Mouse (Mus musculus) left cerebral cortex, postnatal 14 days (tissue): ENCODE data around the gene Gm2022. TPM values are rescaled to one million over a fixed set of nuclear protein-coding genes. Genes with fewer than 3 reads are reported as not detected.
"Not testable (repeated sequence)": the region's sequence is repeated elsewhere in the genome, so short reads cannot be mapped to it uniquely, and the experiment has no call there.

Experiments
- DNase-seq, 2 experiments: peaks; one replicate each; pipeline ENCODE4 v3.0.0; 2021 to 2022; ENCODE audit warnings: low spot score in 2 of 2, mixed read lengths in 1 of 2
- intact Hi-C: fragments of 180-260 bp; cut with DNase I; formaldehyde crosslinking; loops from one replicate; pipeline ENCODE4 v1.15.1; 2025
- long read RNA-seq, 2 experiments: library from polyadenylated mRNA; stranded (forward); transcript quantifications; one replicate each; pipeline ENCODE4 v2.0.0; 2021
- total RNA-seq, 2 experiments: library from RNA; stranded (reverse); gene quantifications; 2 replicates each; pipeline ENCODE4 v1.2.3; 2021

The Gm2022 gene
- total RNA-seq: not detected
- long read RNA-seq, experiment 1: 0 reads
- long read RNA-seq, experiment 2: 0 reads

DNA sequence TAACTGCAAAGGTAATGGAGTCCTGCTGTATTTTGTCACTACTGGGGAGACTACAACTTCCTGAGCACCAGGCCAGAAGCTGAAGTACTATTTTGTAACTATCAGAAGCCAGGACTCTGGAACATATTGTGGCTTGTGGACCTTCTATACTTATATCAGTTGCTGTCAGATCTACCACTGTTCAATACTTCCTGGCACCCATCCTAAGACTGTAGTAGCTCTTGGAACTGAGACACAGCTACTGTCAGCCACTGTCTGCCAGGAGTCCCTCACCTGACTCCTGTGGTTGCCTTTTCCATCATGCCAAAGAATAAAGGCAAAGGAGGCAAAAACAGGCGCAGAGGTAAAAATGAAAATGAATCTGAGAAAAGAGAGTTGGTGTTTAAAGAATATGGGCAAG, at the start of gene Gm2022:
Gm2022 (plus strand) TSS at position 301 of the 400 bp plus-strand sequence.
- DNase-seq, intact Hi-C loops: not testable (repeated sequence)

DNA sequence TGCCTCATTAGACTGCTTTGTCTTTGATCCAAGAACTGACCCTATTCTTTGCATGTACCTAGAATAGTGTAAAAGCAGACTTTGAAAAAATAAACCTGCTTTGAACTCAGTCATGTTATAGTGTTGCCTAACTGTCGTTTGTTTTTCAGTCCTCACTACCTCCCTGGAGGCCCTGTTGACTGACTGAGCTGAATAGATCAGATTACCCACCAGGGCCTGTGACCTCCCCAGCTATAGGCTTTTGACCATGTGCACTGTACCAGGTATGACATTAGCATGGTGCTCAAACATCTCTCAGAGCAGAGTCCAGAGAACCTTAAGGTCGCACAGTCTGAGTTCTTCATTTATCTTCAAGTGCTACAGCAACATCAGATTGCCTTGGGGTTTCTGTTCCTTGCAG, 44.5 kb upstream of the Gm2022 start:
- DNase-seq, intact Hi-C loops: not testable (repeated sequence)

DNA sequence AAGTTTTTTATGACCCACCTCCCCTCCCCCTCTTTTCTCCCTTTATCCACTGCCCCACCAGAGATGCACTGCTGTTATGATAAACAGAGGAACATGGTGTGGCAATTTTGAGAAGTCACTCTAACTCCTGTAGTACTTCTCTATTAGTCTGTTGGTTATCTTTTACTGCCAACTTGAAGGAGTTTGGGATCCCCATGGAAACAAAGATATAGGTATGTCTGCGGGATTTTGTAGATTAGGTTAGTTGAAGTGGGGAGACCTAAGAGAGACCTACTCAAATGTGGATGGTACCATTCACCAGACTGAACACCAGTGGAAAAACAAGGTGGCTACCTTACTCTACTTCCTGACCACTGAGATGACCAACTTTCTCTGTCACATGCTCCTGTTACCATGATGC, 39.1 kb upstream of the Gm2022 start:
- intact Hi-C loops, DNase-seq: not testable (repeated sequence)

DNA sequence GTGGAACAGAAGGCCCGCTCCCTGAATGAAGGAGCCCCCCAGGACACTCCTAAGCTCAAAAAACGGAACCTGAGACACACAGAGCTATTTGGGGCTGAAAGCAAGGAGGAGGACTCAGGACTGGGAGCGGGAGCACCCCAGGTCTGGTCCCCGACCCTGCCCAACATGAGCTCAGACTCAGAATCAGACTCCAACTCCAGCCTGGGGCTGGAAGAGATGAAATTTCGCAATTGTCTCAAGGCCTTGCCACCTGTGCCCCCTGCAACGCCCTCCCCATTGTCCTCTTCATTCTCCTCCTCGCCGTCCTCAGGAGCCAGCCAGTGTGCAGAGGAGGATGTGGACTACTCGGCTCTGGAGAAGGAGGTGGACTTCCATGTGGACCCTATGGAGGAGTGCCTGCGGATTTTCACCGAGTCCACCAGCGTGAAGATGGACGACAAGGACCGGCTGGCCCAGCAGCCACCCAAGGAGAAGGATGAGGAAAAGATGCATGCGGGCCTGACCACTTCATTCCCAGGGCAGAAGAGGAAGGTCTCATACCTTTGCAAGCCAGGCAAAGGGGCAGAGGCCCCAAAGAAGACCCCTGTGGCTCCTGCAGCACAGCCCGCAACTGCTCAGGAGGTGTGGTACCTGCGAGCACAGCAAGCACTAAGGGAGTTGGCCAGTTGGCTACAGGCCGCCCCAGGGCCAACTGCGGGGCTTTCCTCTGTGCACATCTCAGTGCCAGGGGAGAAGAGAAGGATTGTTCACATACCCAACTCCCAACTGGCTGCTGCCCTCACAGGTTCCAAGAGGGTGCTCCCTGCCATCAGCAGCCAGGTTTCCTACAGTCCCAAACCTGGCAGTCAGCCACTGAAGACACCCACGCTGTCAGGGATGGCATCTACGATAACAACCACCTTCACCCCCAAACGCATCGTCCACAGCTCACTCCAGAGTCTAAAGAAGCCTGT, 33.2 kb upstream of the Gm2022 start:
- not testable (repeated sequence) for DNase-seq

DNA sequence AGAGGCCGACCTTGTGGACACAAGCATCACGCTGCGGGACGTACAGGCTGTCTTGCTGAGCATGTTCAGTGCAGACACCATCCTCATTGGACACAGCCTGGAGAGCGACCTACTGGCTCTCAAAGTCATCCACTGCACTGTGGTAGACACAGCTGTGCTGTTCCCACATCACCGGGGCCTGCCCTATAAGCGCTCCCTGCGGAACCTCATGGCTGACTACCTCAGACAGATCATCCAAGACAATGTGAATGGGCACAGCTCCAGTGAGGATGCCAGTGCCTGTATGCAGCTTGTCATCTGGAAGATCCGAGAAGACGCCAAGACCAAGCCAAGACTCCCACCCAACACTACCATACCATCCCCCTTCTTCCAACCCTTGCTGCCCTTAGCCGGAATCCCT, 31.5 kb upstream of the Gm2022 start:
- DNase-seq, intact Hi-C loops: not testable (repeated sequence)

More for the DNA sequence above, 33.2 kb upstream of the Gm2022 start:
- intact Hi-C loops: not testable (repeated sequence)

DNA sequence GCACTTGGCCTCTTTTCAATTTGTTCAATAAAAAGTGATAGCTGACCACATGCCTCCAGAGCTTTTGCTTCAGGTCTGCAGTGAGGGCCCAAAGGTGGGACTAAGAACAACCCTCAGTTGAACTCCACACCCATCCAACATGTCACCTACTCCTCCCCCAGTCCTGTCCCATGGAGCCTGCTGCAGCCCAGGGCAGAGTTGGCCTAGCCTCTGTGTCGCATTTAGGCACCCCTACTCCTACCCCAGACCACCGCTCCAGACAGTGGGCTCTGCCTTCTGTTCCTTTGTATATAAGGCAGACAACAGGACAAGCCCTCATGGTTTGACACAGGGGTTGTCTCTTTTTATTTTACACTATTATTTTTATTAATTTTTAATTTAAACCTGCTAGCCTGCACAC, 31.1 kb upstream of the Gm2022 start:
- intact Hi-C loops, DNase-seq: not testable (repeated sequence)

DNA sequence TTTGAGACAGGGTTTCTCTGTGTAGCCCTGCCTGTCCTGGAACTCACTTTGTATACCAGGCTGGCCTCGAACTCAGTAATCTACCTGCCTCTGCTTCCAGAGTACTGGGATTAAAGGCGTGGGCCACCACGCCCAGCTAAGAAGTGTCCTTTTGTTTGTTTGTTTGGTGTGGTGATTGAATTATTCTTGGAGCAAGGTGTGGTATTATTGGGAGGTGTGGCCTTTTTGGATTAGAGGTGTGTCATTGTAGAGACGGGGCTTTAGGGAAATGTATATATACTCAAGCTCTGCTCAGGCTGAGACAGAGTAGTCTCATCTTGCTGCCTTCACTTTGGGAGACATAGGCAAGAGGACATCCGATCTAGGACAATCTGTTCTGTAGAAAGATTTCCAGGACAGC, 21.4 kb upstream of the Gm2022 start, which contains the start of gene Gm2016:
Gm2016 (plus strand) TSS at position 301 of the 400 bp plus-strand sequence.
- DNase-seq, intact Hi-C loops: not testable (repeated sequence)

DNA sequence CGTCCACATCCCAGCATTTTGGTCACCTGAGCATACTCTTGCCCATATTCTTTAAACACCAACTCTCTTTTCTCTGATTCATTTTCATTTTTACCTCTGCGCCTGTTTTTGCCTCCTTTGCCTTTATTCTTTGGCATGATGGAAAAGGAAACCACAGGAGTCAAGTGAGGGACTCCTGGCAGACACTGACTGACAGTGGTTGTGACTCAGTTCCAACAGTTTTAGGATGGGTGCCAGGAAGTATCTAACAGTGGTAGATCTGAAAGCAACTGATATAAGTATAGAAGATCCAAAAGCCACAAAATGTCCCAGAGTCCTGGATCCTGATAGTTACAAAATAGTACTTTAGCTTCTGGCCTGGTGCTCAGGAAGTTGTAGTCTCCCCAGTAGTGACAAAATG, 24.6 kb downstream of the Gm2022 start, which contains the start of gene Gm2035:
Gm2035 (minus strand) TSS at position 137 of the 400 bp plus-strand sequence.
- intact Hi-C loops, DNase-seq: not testable (repeated sequence)

Other genes starting within 250 kb of the Gm2022 start
- gene Gm21319, start 119.6 kb upstream of the Gm2022 start, total RNA-seq: not detected
- gene Gm21936, start 99.9 kb upstream of the Gm2022 start, total RNA-seq: not detected
- not detected for gene BB287469, start 78.8 kb upstream of the Gm2022 start, total RNA-seq
- not detected for gene Gm2001, start 53.0 kb upstream of the Gm2022 start, total RNA-seq
- not detected for gene Gm2016, start 21.3 kb upstream of the Gm2022 start, total RNA-seq
- gene Gm2035, start 24.5 kb downstream of the Gm2022 start, total RNA-seq: not detected
- not detected for gene Gm2042, start 58.7 kb downstream of the Gm2022 start, total RNA-seq
- gene Gm2075, start 116.5 kb downstream of the Gm2022 start, total RNA-seq: not detected
- not detected for gene Gm6803, start 123.4 kb downstream of the Gm2022 start, total RNA-seq
- not detected for gene Gm2056, start 131.6 kb downstream of the Gm2022 start, total RNA-seq
- gene Gm16368, start 188.3 kb downstream of the Gm2022 start, total RNA-seq: not detected